Mouse (Mus musculus) lung, postnatal 14 days (tissue): ENCODE results near the gene Gm6268.

Experiments used
- DNase-seq: peaks from one replicate; pipeline ENCODE4 v3.0.0; 2021

The Gm6268 gene

DNA sequence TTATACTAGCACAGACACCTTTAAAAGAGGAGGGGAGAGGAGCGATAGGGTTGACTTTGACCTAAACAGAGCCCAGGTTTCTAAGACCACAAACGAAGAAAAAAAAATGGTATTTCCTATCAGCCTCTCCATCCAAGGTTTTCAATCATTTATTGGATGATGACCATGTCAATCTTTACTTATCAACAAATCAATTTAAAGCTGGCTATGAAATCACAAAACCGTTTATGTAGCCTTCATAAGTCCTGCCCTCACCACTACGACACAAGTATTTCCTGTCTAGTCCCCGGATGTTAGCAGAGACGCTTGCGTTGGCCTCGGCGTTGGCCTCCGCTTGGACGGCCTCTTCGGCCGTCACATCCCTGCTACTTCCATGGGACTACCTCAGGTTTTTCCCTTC, at the start of gene Gm6268:
Gene Gm6268 (plus strand): TSS at position 301 of the 400 bp plus-strand sequence.
- DNase-seq: no peak

GRCm38 (mm10) chrX:36352446-36352845, 48.6 kb upstream of the Gm6268 start:
- DNase-seq: peak; percentile 42

GRCm38 (mm10) chrX:36385340-36385739, 15.7 kb upstream of the Gm6268 start:
- DNase-seq: no peak

DNA sequence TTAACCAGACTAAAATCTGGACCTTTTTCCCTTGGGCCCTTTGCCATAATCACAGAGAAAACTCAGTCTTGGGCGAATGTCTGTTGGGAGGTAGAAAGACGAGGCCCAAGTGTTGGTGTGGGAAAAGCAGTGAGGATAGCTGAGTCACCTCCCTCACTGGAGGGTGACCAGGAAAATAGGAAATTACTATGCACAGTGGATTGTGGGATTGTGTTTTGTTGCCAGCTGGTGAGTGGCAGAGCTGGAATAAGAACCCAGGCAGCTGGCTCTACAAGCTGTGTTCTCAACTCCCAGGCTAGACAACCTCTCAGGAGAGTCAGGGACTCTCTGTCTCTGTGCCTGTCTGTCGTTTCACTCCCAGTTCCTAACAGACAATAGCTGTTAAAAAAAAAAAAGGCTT, 11.1 kb upstream of the Gm6268 start:
- DNase-seq: peak; percentile 0

DNA sequence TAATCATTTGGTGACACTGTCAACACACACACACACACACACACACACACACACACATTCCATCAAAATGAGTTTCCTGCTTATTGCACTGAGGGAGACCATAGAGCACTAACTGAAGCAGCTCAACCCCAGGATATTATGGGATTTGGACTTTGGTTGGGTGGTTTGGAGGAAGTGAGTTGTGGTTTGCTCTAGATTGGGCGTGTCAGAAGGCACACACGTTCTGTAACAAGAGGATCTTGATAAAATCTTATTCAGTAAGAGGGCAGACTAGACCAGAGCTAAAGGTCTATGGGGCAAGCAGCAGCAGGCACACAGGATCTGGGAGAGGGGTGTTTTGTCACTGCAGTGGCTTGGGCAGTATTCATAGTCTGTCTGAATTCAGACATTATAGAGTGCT, 10.6 kb upstream of the Gm6268 start:
- no peak for DNase-seq

DNA sequence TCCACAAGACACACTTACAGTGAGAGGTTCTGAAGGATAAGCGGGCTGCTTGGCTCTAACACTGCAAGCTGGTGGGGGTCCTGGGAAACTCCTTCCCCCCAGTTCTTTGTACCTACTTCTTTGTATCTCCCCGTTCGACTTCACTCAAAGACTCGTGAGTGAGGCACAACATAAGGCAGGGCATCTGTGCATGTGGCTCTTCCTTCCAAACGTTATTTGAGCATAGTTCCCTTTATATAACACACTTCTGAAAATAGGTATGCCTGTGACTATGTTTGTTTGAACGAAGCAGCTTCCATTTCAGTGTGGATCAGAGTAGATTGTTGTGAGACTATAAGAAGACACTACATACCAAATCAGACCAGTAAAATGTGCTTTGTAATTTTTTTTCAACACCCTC, 8.4 kb upstream of the Gm6268 start:
- no peak for DNase-seq

GRCm38 (mm10) chrX:36393279-36393678, 7.8 kb upstream of the Gm6268 start:
- no peak for DNase-seq

DNA sequence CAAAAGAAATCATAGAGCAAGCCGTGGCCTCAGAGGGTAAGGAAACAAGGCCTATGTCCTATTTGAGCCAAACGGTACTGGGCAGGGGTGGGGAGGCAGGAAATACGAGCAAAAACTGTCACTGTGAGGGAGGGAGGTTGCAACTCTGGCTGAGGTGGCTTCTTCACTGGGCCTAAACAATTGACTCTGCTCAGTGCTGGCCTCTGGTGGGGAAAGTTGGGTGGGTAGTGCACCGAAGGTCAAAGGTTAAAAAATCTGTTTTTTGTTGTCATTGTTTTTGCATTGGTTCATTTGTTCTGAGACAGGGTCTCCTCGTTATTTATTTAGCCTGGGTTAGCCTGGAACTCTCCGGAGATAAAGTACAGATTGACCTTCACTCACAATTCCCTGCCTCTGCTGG, 1.2 kb downstream of the Gm6268 start:
- peak; percentile 1 for DNase-seq

DNA sequence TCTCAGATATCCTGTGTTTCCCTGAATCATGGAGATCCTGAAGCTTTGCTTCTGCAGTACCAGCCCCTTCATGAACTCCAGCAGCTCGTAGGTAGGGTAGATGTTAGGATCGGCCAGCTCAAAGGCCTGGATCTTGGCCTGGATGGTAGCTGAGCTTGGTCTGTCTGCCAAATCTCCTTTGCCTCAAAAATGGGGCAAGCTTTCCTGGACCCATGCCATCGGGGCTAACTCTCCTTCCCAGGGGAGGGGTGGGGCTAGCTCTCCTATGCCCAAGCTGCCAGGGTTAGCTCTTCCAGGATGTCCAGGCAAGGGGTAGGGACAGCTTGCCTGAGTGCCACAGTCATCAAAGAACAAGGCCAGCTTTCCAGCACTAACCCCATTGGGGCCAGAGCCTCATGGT, 18.1 kb downstream of the Gm6268 start:
- DNase-seq: no peak

DNA sequence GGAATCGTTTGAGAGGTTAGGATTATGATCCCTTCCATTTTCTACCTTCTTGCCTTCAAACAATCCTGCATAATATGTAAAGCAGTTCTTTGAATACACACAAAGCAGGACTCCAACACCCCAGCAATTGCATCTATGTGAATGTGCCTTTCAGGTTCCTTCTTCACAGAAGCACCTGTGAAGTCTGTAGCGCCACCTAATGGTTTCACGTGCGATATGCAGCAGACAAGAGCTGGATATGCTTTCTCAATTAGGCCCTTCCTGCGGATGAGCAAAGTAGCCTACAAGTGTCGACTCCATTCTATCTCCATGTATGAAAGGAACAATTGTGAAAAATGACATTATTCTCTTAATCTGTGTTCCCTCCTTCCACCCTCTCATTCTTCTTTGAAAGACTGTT, 33.9 kb downstream of the Gm6268 start:
- no peak for DNase-seq

- DNase-seq: no peak
Observed at GRCm38 (mm10) chrX:36437932-36438331, 36.9 kb downstream of the Gm6268 start.
